Mouse (Mus musculus): ENCODE measurements around the gene 2310022B05Rik. TPM values are rescaled to one million over a fixed set of nuclear protein-coding genes. Genes with fewer than 3 reads are reported as not detected.
A peak's percentile ranks its signal among the peaks of the same experiment; 100 is the strongest.

2310022B05Rik gene
- polyA plus RNA-seq, 1 experiment, result 25.9 TPM

DNA sequence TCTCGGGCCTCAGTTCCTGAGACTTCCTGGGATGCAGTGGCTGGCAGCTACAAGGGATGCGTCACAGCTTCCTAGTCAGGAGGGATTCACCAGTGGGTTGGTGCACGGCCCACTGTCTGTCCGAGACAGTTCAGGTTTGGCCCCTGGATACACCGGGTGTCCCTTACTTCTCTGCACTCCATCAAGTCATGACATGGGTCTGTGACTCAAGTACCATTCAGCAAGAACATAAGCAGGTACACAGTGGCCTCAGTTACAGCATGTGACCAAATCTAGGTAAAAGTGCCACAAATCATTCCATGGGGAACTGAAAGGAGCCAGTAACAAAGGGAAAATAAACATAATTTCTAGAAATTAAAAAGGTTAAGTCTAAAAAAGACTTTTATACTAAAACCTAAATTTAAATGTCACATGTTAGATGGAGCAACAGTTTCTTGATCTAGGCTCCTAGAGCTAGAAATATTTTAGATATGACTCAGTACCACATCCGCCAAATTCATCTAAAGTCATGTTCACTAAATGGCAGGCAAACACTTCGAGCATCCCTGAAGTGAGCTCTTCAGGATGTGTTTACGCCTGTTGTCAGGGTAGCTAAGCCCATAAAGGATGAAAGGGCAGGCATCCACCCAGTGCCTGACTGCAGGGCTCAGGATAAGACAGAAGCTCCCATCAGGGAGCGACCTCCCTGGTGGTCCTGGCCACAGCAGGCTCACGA lies 18.1 kb upstream of the 2310022B05Rik start:
- TF ChIP-seq EP300 (IDR thresholded peaks at IDR 0.05; ENCODE audit: insufficient read depth, low read depth, low read length) (no peak), POLR2A (IDR thresholded peaks at IDR 0.05; ENCODE audit: insufficient read depth, low read length) (no peak), CTCF (IDR thresholded peaks at IDR 0.05; ENCODE audit: low read depth, low read length) (no peak)
- H3K36me3 ChIP-seq (ENCODE audit: control insufficient read depth, insufficient read depth, low read length, poor library complexity, severe bottlenecking), result peaks cover 14% of the 10 kb centered on the region
- no peaks in the 10 kb centered on the region for H3K27me3 ChIP-seq (ENCODE audit: control insufficient read depth, insufficient read depth, low read length, poor library complexity, severe bottlenecking)
- H3K4me1 ChIP-seq (ENCODE audit: control insufficient read depth, insufficient read depth, low read length), result no peaks in the 10 kb centered on the region
- no peak overlapping the region for H3K9ac ChIP-seq (ENCODE audit: low read depth, poor library complexity, severe bottlenecking)
- H3K9me3 ChIP-seq (replicated peaks; ENCODE audit: control insufficient read depth, insufficient read depth, low read length, poor library complexity, severe bottlenecking), result no peaks in the 10 kb centered on the region
- H3K27ac ChIP-seq (ENCODE audit: insufficient read depth, low read length), result no peak overlapping the region
- no peak overlapping the region for H3K4me3 ChIP-seq (ENCODE audit: low read depth, low read length)

DNA sequence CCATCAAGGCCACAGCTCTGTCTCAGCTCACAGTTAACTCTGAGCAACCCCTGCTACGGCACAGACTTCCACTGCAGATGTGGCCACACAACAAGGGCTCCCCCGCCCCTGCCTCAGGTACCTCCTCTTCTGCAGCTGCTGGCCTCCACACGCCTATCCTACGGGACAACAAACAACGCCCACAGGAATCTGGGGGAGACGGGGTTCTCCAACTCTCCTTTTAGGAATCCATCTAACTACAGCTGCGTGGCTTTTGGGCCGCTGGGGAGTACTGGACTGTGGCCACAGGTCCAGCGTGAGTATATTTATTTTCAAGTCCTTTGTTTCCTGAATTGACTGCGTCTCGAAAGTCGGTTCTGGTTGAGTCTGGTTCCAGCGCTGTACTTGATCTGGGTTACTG lies 15.1 kb upstream of the 2310022B05Rik start:
- H3K9ac ChIP-seq (ENCODE audit: low read depth, poor library complexity, severe bottlenecking), result no peak overlapping the region
- H3K4me1 ChIP-seq (ENCODE audit: control insufficient read depth, insufficient read depth, low read length), result no peaks in the 10 kb centered on the region
- no peak overlapping the region for H3K27ac ChIP-seq (ENCODE audit: insufficient read depth, low read length)
- peaks cover 3% of the 10 kb centered on the region; the same call in 1 of the 2 replicates for H3K36me3 ChIP-seq (ENCODE audit: control insufficient read depth, insufficient read depth, low read length, poor library complexity, severe bottlenecking)
- H3K27me3 ChIP-seq (ENCODE audit: control insufficient read depth, insufficient read depth, low read length, poor library complexity, severe bottlenecking), result no peaks in the 10 kb centered on the region
- no peaks in the 10 kb centered on the region for H3K9me3 ChIP-seq (replicated peaks; ENCODE audit: control insufficient read depth, insufficient read depth, low read length, poor library complexity, severe bottlenecking)
- TF ChIP-seq EP300 (IDR thresholded peaks at IDR 0.05; ENCODE audit: insufficient read depth, low read depth, low read length), result no peak
- no peak for TF ChIP-seq CTCF (IDR thresholded peaks at IDR 0.05; ENCODE audit: low read depth, low read length)
- TF ChIP-seq POLR2A (IDR thresholded peaks at IDR 0.05; ENCODE audit: insufficient read depth, low read length), result no peak
- no peak overlapping the region for H3K4me3 ChIP-seq (ENCODE audit: low read depth, low read length)

DNA sequence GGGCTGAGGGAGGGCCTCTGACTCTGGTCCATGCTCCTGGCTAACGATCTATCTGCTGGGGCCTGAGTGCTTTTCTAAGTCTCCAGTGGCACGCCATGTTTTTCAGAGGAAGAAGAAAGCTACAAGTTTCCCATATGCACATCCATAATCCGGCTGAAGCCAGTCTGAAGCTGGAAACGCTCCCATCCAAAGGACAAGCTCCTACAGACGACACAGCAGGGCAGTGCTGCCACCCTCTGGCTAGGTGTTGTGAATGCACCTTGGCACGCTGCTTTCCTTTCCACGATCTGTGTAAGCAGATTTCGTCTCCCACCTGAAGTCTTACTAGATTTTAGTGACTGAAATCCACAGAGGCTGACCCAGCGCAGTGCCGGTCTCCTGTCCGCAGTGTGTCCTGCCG lies 14.3 kb upstream of the 2310022B05Rik start:
- Histone ChIP-seq H3K27me3 (ENCODE audit: control insufficient read depth, insufficient read depth, low read length, poor library complexity, severe bottlenecking) (no peaks in the 10 kb centered on the region), H3K9ac (ENCODE audit: low read depth, poor library complexity, severe bottlenecking) (no peak overlapping the region), H3K27ac (ENCODE audit: insufficient read depth, low read length) (no peak overlapping the region), H3K4me3 (ENCODE audit: low read depth, low read length) (no peak overlapping the region), H3K36me3 (ENCODE audit: control insufficient read depth, insufficient read depth, low read length, poor library complexity, severe bottlenecking) (0 out of 2 replicates have a peak, but pooled peaks cover 3% of the 10 kb centered on the region), H3K9me3 (replicated peaks; ENCODE audit: control insufficient read depth, insufficient read depth, low read length, poor library complexity, severe bottlenecking) (no peaks in the 10 kb centered on the region), H3K4me1 (ENCODE audit: control insufficient read depth, insufficient read depth, low read length) (no peaks in the 10 kb centered on the region)
- TF ChIP-seq POLR2A (IDR thresholded peaks at IDR 0.05; ENCODE audit: insufficient read depth, low read length) (no peak), EP300 (IDR thresholded peaks at IDR 0.05; ENCODE audit: insufficient read depth, low read depth, low read length) (0 out of 2 replicates have a peak, but pooled peaks have one; percentile 17), CTCF (IDR thresholded peaks at IDR 0.05; ENCODE audit: low read depth, low read length) (peak; percentile 98)

DNA sequence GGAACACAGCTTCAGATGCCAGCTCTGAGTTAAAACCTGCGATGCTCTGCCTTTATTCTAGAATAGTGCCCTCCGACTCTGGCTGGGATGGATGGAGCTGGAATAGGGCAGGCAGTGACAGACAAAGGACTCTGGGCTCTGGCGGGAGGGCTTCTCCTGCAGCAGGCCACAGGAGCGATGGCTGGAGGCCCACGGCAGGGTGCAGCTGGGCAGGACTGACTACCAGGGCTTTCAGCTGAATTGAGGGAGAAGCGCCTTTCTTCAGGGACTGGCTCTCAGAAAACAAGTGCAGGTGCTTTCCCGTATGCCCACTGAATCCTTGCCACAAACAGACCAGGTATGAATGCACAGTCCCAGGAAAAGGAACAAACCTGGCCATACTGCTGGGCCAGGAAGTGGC lies 13.9 kb upstream of the 2310022B05Rik start:
- Histone ChIP-seq H3K9ac (ENCODE audit: low read depth, poor library complexity, severe bottlenecking) (no peak overlapping the region), H3K4me1 (ENCODE audit: control insufficient read depth, insufficient read depth, low read length) (no peaks in the 10 kb centered on the region), H3K36me3 (ENCODE audit: control insufficient read depth, insufficient read depth, low read length, poor library complexity, severe bottlenecking) (0 out of 2 replicates have a peak, but pooled peaks cover under 1% of the 10 kb centered on the region), H3K9me3 (replicated peaks; ENCODE audit: control insufficient read depth, insufficient read depth, low read length, poor library complexity, severe bottlenecking) (no peaks in the 10 kb centered on the region), H3K27me3 (ENCODE audit: control insufficient read depth, insufficient read depth, low read length, poor library complexity, severe bottlenecking) (no peaks in the 10 kb centered on the region), H3K4me3 (ENCODE audit: low read depth, low read length) (no peak overlapping the region), H3K27ac (ENCODE audit: insufficient read depth, low read length) (no peak overlapping the region)
- no peak for TF ChIP-seq EP300 (IDR thresholded peaks at IDR 0.05; ENCODE audit: insufficient read depth, low read depth, low read length)

DNA sequence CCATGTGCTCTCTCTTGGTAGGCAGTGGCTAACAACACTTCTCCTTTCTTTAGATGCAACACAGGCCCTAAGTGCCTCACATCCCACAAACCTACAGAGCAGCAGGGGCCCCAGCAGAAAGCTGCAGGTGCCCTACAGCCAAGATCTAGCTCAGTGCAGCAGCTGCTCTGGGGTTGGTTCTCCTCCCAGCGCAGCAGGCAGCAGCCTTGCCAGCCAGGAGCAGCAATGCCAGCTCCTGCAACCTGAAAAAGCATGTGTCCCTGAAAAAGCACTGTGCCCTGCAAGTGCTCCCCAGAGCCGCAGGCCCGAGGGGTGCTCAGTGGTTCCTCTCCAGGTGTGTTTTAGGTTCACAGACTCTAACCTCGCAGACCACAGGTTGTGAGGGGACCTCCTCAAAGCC lies 13.5 kb upstream of the 2310022B05Rik start:
- no peak for TF ChIP-seq CTCF (IDR thresholded peaks at IDR 0.05; ENCODE audit: low read depth, low read length)
- no peak for TF ChIP-seq POLR2A (IDR thresholded peaks at IDR 0.05; ENCODE audit: insufficient read depth, low read length)
- no peak for TF ChIP-seq EP300 (IDR thresholded peaks at IDR 0.05; ENCODE audit: insufficient read depth, low read depth, low read length)
- no peak overlapping the region for H3K9ac ChIP-seq (ENCODE audit: low read depth, poor library complexity, severe bottlenecking)
- H3K9me3 ChIP-seq (replicated peaks; ENCODE audit: control insufficient read depth, insufficient read depth, low read length, poor library complexity, severe bottlenecking), result no peaks in the 10 kb centered on the region
- H3K4me1 ChIP-seq (ENCODE audit: control insufficient read depth, insufficient read depth, low read length), result no peaks in the 10 kb centered on the region
- no peak overlapping the region for H3K4me3 ChIP-seq (ENCODE audit: low read depth, low read length)
- no peak overlapping the region for H3K27ac ChIP-seq (ENCODE audit: insufficient read depth, low read length)
- no peaks in the 10 kb centered on the region for H3K27me3 ChIP-seq (ENCODE audit: control insufficient read depth, insufficient read depth, low read length, poor library complexity, severe bottlenecking)
- no peaks in the 10 kb centered on the region for H3K36me3 ChIP-seq (ENCODE audit: control insufficient read depth, insufficient read depth, low read length, poor library complexity, severe bottlenecking)

DNA sequence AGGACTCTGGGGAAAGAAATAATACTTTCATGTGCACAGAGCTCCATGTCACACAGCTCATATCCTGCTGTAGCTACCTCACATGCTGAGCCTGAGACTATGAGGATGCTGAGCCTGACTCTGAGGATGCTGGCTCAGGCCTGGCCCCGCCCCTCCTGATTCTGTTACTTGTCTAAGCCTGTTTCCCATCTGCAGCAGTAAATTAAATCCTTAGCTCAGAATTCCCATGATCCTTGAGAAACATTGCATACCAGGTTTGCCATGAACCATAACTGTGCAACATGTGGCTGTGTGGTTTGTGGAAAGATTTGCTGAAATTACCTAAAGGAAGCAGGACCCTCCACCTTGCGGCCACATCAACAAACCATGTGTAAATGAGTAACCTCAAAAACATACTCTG lies 9.2 kb upstream of the 2310022B05Rik start:
- H3K9me3 ChIP-seq (replicated peaks; ENCODE audit: control insufficient read depth, insufficient read depth, low read length, poor library complexity, severe bottlenecking), result no peaks in the 10 kb centered on the region
- H3K4me3 ChIP-seq (ENCODE audit: low read depth, low read length), result no peak overlapping the region
- no peaks in the 10 kb centered on the region for H3K4me1 ChIP-seq (ENCODE audit: control insufficient read depth, insufficient read depth, low read length)
- TF ChIP-seq EP300 (IDR thresholded peaks at IDR 0.05; ENCODE audit: insufficient read depth, low read depth, low read length), result no peak
- no peak for TF ChIP-seq POLR2A (IDR thresholded peaks at IDR 0.05; ENCODE audit: insufficient read depth, low read length)
- no peak for TF ChIP-seq CTCF (IDR thresholded peaks at IDR 0.05; ENCODE audit: low read depth, low read length)
- H3K9ac ChIP-seq (ENCODE audit: low read depth, poor library complexity, severe bottlenecking), result no peak overlapping the region
- H3K36me3 ChIP-seq (ENCODE audit: control insufficient read depth, insufficient read depth, low read length, poor library complexity, severe bottlenecking), result no peaks in the 10 kb centered on the region
- no peak overlapping the region for H3K27ac ChIP-seq (ENCODE audit: insufficient read depth, low read length)
- no peaks in the 10 kb centered on the region for H3K27me3 ChIP-seq (ENCODE audit: control insufficient read depth, insufficient read depth, low read length, poor library complexity, severe bottlenecking)

All from ES-Bruce4 (cell line).